Mouse (Mus musculus): ENCODE results near the gene Rasa3.

Gene Rasa3

GRCm38 (mm10) chr8:13649154-13649515, 28.3 kb downstream of the Rasa3 start:
- no peak for DNase-seq (ENCODE audit: low read depth, low spot score)

GRCm38 (mm10) chr8:13648377-13649153, 28.8 kb downstream of the Rasa3 start:
- DNase-seq (ENCODE audit: low read depth, low spot score), result no peak

GRCm38 (mm10) chr8:13647591-13647990, 29.8 kb downstream of the Rasa3 start:
- no peak for DNase-seq (ENCODE audit: low read depth, low spot score)

GRCm38 (mm10) chr8:13644932-13645676, 32.3 kb downstream of the Rasa3 start:
- no peak for DNase-seq (ENCODE audit: low read depth, low spot score)

- DNase-seq (ENCODE audit: low read depth, low spot score), result no peak
Measured at GRCm38 (mm10) chr8:13644155-13644554, 33.2 kb downstream of the Rasa3 start.

GRCm38 (mm10) chr8:13642659-13643181, 34.7 kb downstream of the Rasa3 start:
- no peak for DNase-seq (ENCODE audit: low read depth, low spot score)

- DNase-seq (ENCODE audit: low read depth, low spot score), result no peak
Measured at GRCm38 (mm10) chr8:13641206-13641605, 36.2 kb downstream of the Rasa3 start.

- DNase-seq (ENCODE audit: low read depth, low spot score), result no peak
Measured at GRCm38 (mm10) chr8:13640452-13640883, 36.9 kb downstream of the Rasa3 start.

GRCm38 (mm10) chr8:13633107-13633506, 44.3 kb downstream of the Rasa3 start:
- DNase-seq (ENCODE audit: low read depth, low spot score), result no peak

- DNase-seq (ENCODE audit: low read depth, low spot score), result no peak
Measured at GRCm38 (mm10) chr8:13632309-13632708, 45.1 kb downstream of the Rasa3 start.

- DNase-seq (ENCODE audit: low read depth, low spot score), result no peak
Measured at GRCm38 (mm10) chr8:13630754-13631153, 46.6 kb downstream of the Rasa3 start.

- no peak for DNase-seq (ENCODE audit: low read depth, low spot score)
Measured at GRCm38 (mm10) chr8:13630171-13630570, 47.2 kb downstream of the Rasa3 start.

- no peak for DNase-seq (ENCODE audit: low read depth, low spot score)
Measured at GRCm38 (mm10) chr8:13629351-13630090, 47.9 kb downstream of the Rasa3 start.

GRCm38 (mm10) chr8:13628067-13628466, 49.3 kb downstream of the Rasa3 start:
- DNase-seq (ENCODE audit: low read depth, low spot score), result no peak

GRCm38 (mm10) chr8:13627591-13627990, 49.8 kb downstream of the Rasa3 start:
- DNase-seq (ENCODE audit: low read depth, low spot score), result no peak

GRCm38 (mm10) chr8:13626114-13626513, 51.3 kb downstream of the Rasa3 start:
- no peak for DNase-seq (ENCODE audit: low read depth, low spot score)

GRCm38 (mm10) chr8:13625281-13625970, 52.0 kb downstream of the Rasa3 start:
- no peak for DNase-seq (ENCODE audit: low read depth, low spot score)

- DNase-seq (ENCODE audit: low read depth, low spot score), result no peak
Measured at GRCm38 (mm10) chr8:13624863-13625262, 52.5 kb downstream of the Rasa3 start.

- no peak for DNase-seq (ENCODE audit: low read depth, low spot score)
Measured at GRCm38 (mm10) chr8:13623911-13624421, 53.4 kb downstream of the Rasa3 start.

- DNase-seq (ENCODE audit: low read depth, low spot score), result no peak
Measured at GRCm38 (mm10) chr8:13623038-13623750, 54.2 kb downstream of the Rasa3 start.
